Mouse (Mus musculus) cerebellum, adult 11-12 months (tissue): Measurements from ENCODE around the gene Wdr43.

Experiments used
- DNase-seq: peaks from one replicate; pipeline ENCODE4 v3.0.0; 2022

Wdr43 gene

GRCm38 (mm10) chr17:71664172-71664571 lies 48.5 kb downstream of the Wdr43 start:
- DNase-seq: no peak

- DNase-seq: no peak
Measured at GRCm38 (mm10) chr17:71665201-71665600, 49.5 kb downstream of the Wdr43 start.

- no peak for DNase-seq
Measured at GRCm38 (mm10) chr17:71669511-71669910, 53.8 kb downstream of the Wdr43 start.

- no peak for DNase-seq
Measured at GRCm38 (mm10) chr17:71671840-71672546, 56.3 kb downstream of the Wdr43 start.

GRCm38 (mm10) chr17:71673092-71673491 lies 57.4 kb downstream of the Wdr43 start, which contains the start of gene Togaram2:
Gene Togaram2 (plus strand): TSS chr17:71673261.
- no peak for DNase-seq

GRCm38 (mm10) chr17:71673936-71674335 lies 58.2 kb downstream of the Wdr43 start:
- DNase-seq: no peak

GRCm38 (mm10) chr17:71674886-71675285 lies 59.2 kb downstream of the Wdr43 start:
- DNase-seq: no peak

GRCm38 (mm10) chr17:71681666-71682065 lies 66.0 kb downstream of the Wdr43 start:
- no peak for DNase-seq

GRCm38 (mm10) chr17:71682379-71682778 lies 66.7 kb downstream of the Wdr43 start:
- no peak for DNase-seq

GRCm38 (mm10) chr17:71683281-71683680 lies 67.6 kb downstream of the Wdr43 start:
- DNase-seq: no peak

- DNase-seq: no peak
Measured at GRCm38 (mm10) chr17:71684103-71684608, 68.5 kb downstream of the Wdr43 start.

GRCm38 (mm10) chr17:71687436-71687835 lies 71.7 kb downstream of the Wdr43 start:
- no peak for DNase-seq

GRCm38 (mm10) chr17:71689903-71690302 lies 74.2 kb downstream of the Wdr43 start:
- DNase-seq: no peak

- DNase-seq: no peak
Measured at GRCm38 (mm10) chr17:71691361-71691875, 75.7 kb downstream of the Wdr43 start.

- no peak for DNase-seq
Measured at GRCm38 (mm10) chr17:71693313-71693712, 77.6 kb downstream of the Wdr43 start.

- no peak for DNase-seq
Measured at GRCm38 (mm10) chr17:71693780-71694179, 78.1 kb downstream of the Wdr43 start.

- DNase-seq: no peak
Measured at GRCm38 (mm10) chr17:71695151-71695550, 79.5 kb downstream of the Wdr43 start.

- no peak for DNase-seq
Measured at GRCm38 (mm10) chr17:71695716-71696315, 80.1 kb downstream of the Wdr43 start.

GRCm38 (mm10) chr17:71696396-71696795 lies 80.7 kb downstream of the Wdr43 start:
- no peak for DNase-seq

- DNase-seq: no peak
Measured at GRCm38 (mm10) chr17:71697896-71698618, 82.4 kb downstream of the Wdr43 start.

- DNase-seq: no peak
Measured at GRCm38 (mm10) chr17:71698619-71698956, 82.9 kb downstream of the Wdr43 start.

- DNase-seq: no peak
Measured at GRCm38 (mm10) chr17:71705113-71705512, 89.4 kb downstream of the Wdr43 start.
